Mouse (Mus musculus) midbrain, embryonic 10.5 days (tissue): ENCODE measurements around the gene Pank2. TPM values are rescaled to one million over a fixed set of nuclear protein-coding genes. Genes with fewer than 3 reads are reported as not detected.
"Not testable (repeated sequence)": the region's sequence is repeated elsewhere in the genome, so short reads cannot be mapped to it uniquely, and the experiment has no call there.

Source experiments
- DNase-seq: peaks from one replicate; pipeline ENCODE4 v3.0.0-alpha.2; 2017; ENCODE audit warnings: low spot score
- H3K27ac ChIP-seq: fragments of 300-500 bp; sonication (generic); replicated peaks from 2 replicates; pipeline ENCODE4 v1.5.1; 2016; ENCODE audit warnings: mild to moderate bottlenecking
- H3K27me3 ChIP-seq: fragments of 300-500 bp; sonication (generic); 2 replicates; pipeline ENCODE4 v1.6.1; 2016; ENCODE audit warnings: low read depth, mild to moderate bottlenecking; ENCODE audit not compliant: poor library complexity, severe bottlenecking
- H3K36me3 ChIP-seq: fragments of 300-500 bp; sonication (generic); 2 replicates; pipeline ENCODE4 v1.6.1; 2016; ENCODE audit warnings: mild to moderate bottlenecking, moderate library complexity
- H3K4me1 ChIP-seq: fragments of 300-500 bp; sonication (generic); 2 replicates; pipeline ENCODE4 v1.6.1; 2016
- H3K4me3 ChIP-seq: fragments of 300-500 bp; sonication (generic); 2 replicates; pipeline ENCODE4 v1.5.1; 2016; ENCODE audit warnings: mild to moderate bottlenecking, moderate library complexity
- H3K9me3 ChIP-seq: fragments of 300-500 bp; sonication (generic); replicated peaks from 2 replicates; pipeline ENCODE4 v1.6.1; 2016; ENCODE audit warnings: mild to moderate bottlenecking
- WGBS: fragments of 180-500 bp; shearing (Covaris S2); methylation state at CpG from one replicate; pipeline ENCODE4 v1.1.7; 2016; 5-methylcytosine and 5-hydroxymethylcytosine counted together
- polyA plus RNA-seq: library from polyadenylated mRNA; unstranded; fragments of >200 nt; fragmentation: Nextera tagmentation; extraction: Ambion mirVana; gene quantifications from 2 replicates; pipeline ENCODE4 v1.2.1, GENCODE M21; 2016

Gene Pank2
- polyA plus RNA-seq, 1 experiment from 2014 or later = 49.1 TPM

GRCm38 (mm10) chr2:131307822-131308221, 45.5 kb downstream of the Pank2 start:
- H3K4me3 ChIP-seq = no peak overlapping the region
- no peaks in the 10 kb centered on the region for H3K27me3 ChIP-seq
- peaks cover 7% of the 10 kb centered on the region for H3K4me1 ChIP-seq
- DNase-seq = no peak
- H3K9me3 ChIP-seq = no peaks in the 10 kb centered on the region
- no peak overlapping the region for H3K27ac ChIP-seq
- 49% methylated on average over 2 of the region's 2 CpGs for WGBS
- H3K36me3 ChIP-seq = peaks cover 27% of the 10 kb centered on the region

- H3K4me1 ChIP-seq = peaks cover 7% of the 10 kb centered on the region
- H3K27ac ChIP-seq = no peak overlapping the region
- no peak for DNase-seq
- H3K9me3 ChIP-seq = no peaks in the 10 kb centered on the region
- H3K36me3 ChIP-seq = peaks cover 12% of the 10 kb centered on the region
- 77% methylated on average over 6 of the region's 6 CpGs for WGBS
- no peaks in the 10 kb centered on the region for H3K27me3 ChIP-seq
- H3K4me3 ChIP-seq = no peak overlapping the region
These were observed 47.0 kb downstream of the Pank2 start for GRCm38 (mm10) chr2:131309296-131309695.

- 92% methylated on average over 2 of the region's 2 CpGs for WGBS
- no peak for DNase-seq
- Histone ChIP-seq H3K4me1 (no peaks in the 10 kb centered on the region), H3K27me3 (no peaks in the 10 kb centered on the region), H3K36me3 (peaks cover 10% of the 10 kb centered on the region), H3K9me3 (peaks cover 25% of the 10 kb centered on the region), H3K27ac (no peak overlapping the region), H3K4me3 (no peak overlapping the region)
These were observed 53.9 kb downstream of the Pank2 start for GRCm38 (mm10) chr2:131316167-131316566.

GRCm38 (mm10) chr2:131319401-131319800, 57.1 kb downstream of the Pank2 start:
- H3K4me3 ChIP-seq = no peak overlapping the region
- 89% methylated on average over 6 of the region's 6 CpGs for WGBS
- H3K27me3 ChIP-seq = no peaks in the 10 kb centered on the region
- peaks cover 25% of the 10 kb centered on the region for H3K9me3 ChIP-seq
- peaks cover 6% of the 10 kb centered on the region for H3K36me3 ChIP-seq
- H3K27ac ChIP-seq = no peak overlapping the region
- DNase-seq = no peak
- H3K4me1 ChIP-seq = no peaks in the 10 kb centered on the region

- not testable (repeated sequence) for DNase-seq, H3K27ac ChIP-seq, H3K36me3 ChIP-seq, H3K4me1 ChIP-seq, H3K4me3 ChIP-seq, H3K27me3 ChIP-seq
- peaks cover 22% of the 10 kb centered on the region for H3K9me3 ChIP-seq
- 77% methylated on average over 3 of the region's 3 CpGs for WGBS
These were observed 58.9 kb downstream of the Pank2 start for GRCm38 (mm10) chr2:131321192-131321591.

- H3K9me3 ChIP-seq = 0 out of 2 replicates have a peak, but pooled peaks cover 8% of the 10 kb centered on the region
- 84% methylated on average over 1 of the region's 1 CpGs for WGBS
- no peak overlapping the region for H3K27ac ChIP-seq
These were observed 61.4 kb downstream of the Pank2 start for GRCm38 (mm10) chr2:131323675-131324074.

GRCm38 (mm10) chr2:131326044-131326443, 63.7 kb downstream of the Pank2 start:
- no peaks in the 10 kb centered on the region for H3K4me1 ChIP-seq
- WGBS = 79% methylated on average over 3 of the region's 3 CpGs
- no peak for DNase-seq

More at GRCm38 (mm10) chr2:131323675-131324074, 61.4 kb downstream of the Pank2 start:
- Histone ChIP-seq H3K4me3 (no peak overlapping the region), H3K27me3 (no peaks in the 10 kb centered on the region), H3K4me1 (no peaks in the 10 kb centered on the region), H3K36me3 (no peaks in the 10 kb centered on the region)
- no peak for DNase-seq

GRCm38 (mm10) chr2:131328981-131329380, 66.7 kb downstream of the Pank2 start:
- H3K9me3 ChIP-seq = no peaks in the 10 kb centered on the region
- no peaks in the 10 kb centered on the region for H3K27me3 ChIP-seq
- 98% methylated on average over 1 of the region's 1 CpGs for WGBS
- H3K36me3 ChIP-seq = 0 out of 2 replicates have a peak, but pooled peaks cover 2% of the 10 kb centered on the region
- H3K4me1 ChIP-seq = no peaks in the 10 kb centered on the region
- H3K27ac ChIP-seq = no peak overlapping the region
- H3K4me3 ChIP-seq = no peak overlapping the region
- no peak for DNase-seq

More at GRCm38 (mm10) chr2:131326044-131326443, 63.7 kb downstream of the Pank2 start:
- H3K36me3 ChIP-seq = 0 out of 2 replicates have a peak, but pooled peaks cover 2% of the 10 kb centered on the region
- H3K27me3 ChIP-seq = no peaks in the 10 kb centered on the region
- H3K9me3 ChIP-seq = no peaks in the 10 kb centered on the region
- H3K4me3 ChIP-seq = no peak overlapping the region
- no peak overlapping the region for H3K27ac ChIP-seq

GRCm38 (mm10) chr2:131330548-131330947, 68.3 kb downstream of the Pank2 start:
- Histone ChIP-seq H3K9me3 (no peaks in the 10 kb centered on the region), H3K27ac (no peak overlapping the region), H3K4me1 (no peaks in the 10 kb centered on the region), H3K4me3 (no peak overlapping the region), H3K27me3 (no peaks in the 10 kb centered on the region), H3K36me3 (0 out of 2 replicates have a peak, but pooled peaks cover 2% of the 10 kb centered on the region)
- 93% methylated on average over 3 of the region's 3 CpGs for WGBS
- no peak for DNase-seq

- no peak for DNase-seq
- Histone ChIP-seq H3K27me3 (no peaks in the 10 kb centered on the region), H3K27ac (no peak overlapping the region), H3K9me3 (no peaks in the 10 kb centered on the region), H3K4me3 (no peak overlapping the region), H3K4me1 (peaks cover 1% of the 10 kb centered on the region), H3K36me3 (no peaks in the 10 kb centered on the region)
- 90% methylated on average over 6 of the region's 6 CpGs for WGBS
These were observed 75.3 kb downstream of the Pank2 start for GRCm38 (mm10) chr2:131337602-131338001.

GRCm38 (mm10) chr2:131344449-131344848, 82.2 kb downstream of the Pank2 start:
- whole genome bisulfite sequencing = 77% methylated on average over 3 of the region's 3 CpGs
- Histone ChIP-seq H3K4me1 (peaks cover 13% of the 10 kb centered on the region), H3K27me3 (no peaks in the 10 kb centered on the region), H3K4me3 (no peak overlapping the region), H3K36me3 (no peaks in the 10 kb centered on the region), H3K9me3 (no peaks in the 10 kb centered on the region), H3K27ac (no peak overlapping the region)
- no peak for DNase-seq

- H3K27me3 ChIP-seq = no peaks in the 10 kb centered on the region
- H3K36me3 ChIP-seq = no peaks in the 10 kb centered on the region
- no peak overlapping the region for H3K27ac ChIP-seq
- H3K9me3 ChIP-seq = no peaks in the 10 kb centered on the region
- WGBS = 80% methylated on average over 3 of the region's 3 CpGs
- H3K4me1 ChIP-seq = peaks cover 16% of the 10 kb centered on the region
- H3K4me3 ChIP-seq = no peak overlapping the region
- DNase-seq = no peak
These were observed 83.3 kb downstream of the Pank2 start for GRCm38 (mm10) chr2:131345556-131345955.
